Mouse (Mus musculus): Measurements from ENCODE around the gene Igf1.

- TF ChIP-seq CTCF (IDR thresholded peaks at IDR 0.05; ENCODE audit: extremely low read depth, insufficient read depth, insufficient read length, insufficient replicate concordance) (no peak), POLR2A (IDR thresholded peaks at IDR 0.05; ENCODE audit: low read depth, low read length) (no peak)
Observed at GRCm38 (mm10) chr10:87906121-87906520, 48.1 kb downstream of the Igf1 start.

Data from spleen, adult 2 months (tissue).